Mouse (Mus musculus) adrenal gland, postnatal 10 days (tissue): ENCODE results near the gene Pafah2. TPM values are rescaled to one million over a fixed set of nuclear protein-coding genes. Genes with fewer than 3 reads are reported as not detected.

ENCODE experiments used
- DNase-seq: peaks from one replicate; pipeline ENCODE4 v3.0.0; 2021; ENCODE audit warnings: mixed read lengths
- long read RNA-seq, 2 experiments: library from polyadenylated mRNA; stranded (forward); transcript quantifications; one replicate each; pipeline ENCODE4 v2.0.0; 2021
- total RNA-seq, 2 experiments: library from RNA; stranded (reverse); gene quantifications; 2 replicates each; pipeline ENCODE4 v1.2.3; 2021

The Pafah2 gene
- total RNA-seq: 10 to 100 TPM; 20.8 to 22.1 TPM
- long read RNA-seq, experiment 1, transcript Pafah2-201 (11 exons, 2,248 nt): major isoform, 13 of 31 reads
- long read RNA-seq, experiment 1, partial matches to known transcripts: 4 of 31 reads
- long read RNA-seq, experiment 1, other reads (novel, unspliced or antisense): 13 of 31 reads
- long read RNA-seq, experiment 2, transcript Pafah2-201 (11 exons, 2,248 nt): major isoform, 14 of 19 reads
- long read RNA-seq, experiment 2, partial matches to known transcripts: 2 of 19 reads
- long read RNA-seq, experiment 2, other reads (novel, unspliced or antisense): 3 of 19 reads

- peak; percentile 94 for DNase-seq
Measured at GRCm38 (mm10) chr4:134395977-134396825, at the start of gene Pafah2. TSS of gene Pafah2 (plus strand) at chr4:134396320.

DNA sequence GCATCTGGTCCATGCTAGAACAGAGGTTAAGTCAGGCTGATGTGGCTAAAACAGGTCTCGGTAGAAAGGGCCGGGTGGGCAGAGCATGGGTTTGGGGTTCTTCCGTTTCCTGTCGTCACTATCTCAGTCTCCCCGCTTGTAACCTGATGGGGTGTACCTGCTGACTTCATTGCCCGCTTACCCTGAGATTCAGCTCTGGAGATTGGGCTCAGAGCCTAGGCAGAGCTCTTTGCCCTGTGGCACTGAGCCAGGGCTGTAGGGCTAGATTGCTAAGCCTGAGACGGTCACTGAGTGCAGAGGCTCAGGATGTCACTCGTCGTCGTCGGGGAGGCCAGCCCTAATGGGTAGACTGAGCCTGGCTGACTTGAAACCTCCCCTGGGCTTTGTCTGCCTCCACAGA is 48.0 kb upstream of the Pafah2 start:
- DNase-seq: peak; percentile 62

DNA sequence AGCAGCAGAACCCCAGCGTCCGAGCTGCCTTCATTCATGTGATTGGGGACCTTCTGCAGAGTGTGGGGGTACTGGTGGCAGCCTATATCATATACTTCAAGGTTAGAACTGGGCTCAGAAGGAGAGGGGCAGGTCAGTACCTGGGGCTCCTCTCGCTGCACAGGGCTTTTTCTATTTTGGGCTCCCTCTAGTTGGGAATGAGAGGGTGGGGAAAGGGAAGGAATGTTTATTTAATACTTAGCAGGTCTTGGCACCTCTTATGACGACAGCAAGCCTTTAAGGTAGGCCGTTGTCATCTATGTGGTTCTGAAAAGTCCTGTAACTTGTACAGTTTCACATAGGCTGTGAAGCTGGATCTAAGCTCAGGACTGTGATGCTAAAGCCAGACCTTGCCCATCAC is 47.6 kb upstream of the Pafah2 start:
- DNase-seq: no peak

- no peak for DNase-seq
Measured at GRCm38 (mm10) chr4:134349829-134350228, 46.3 kb upstream of the Pafah2 start.

GRCm38 (mm10) chr4:134350641-134351040 is 45.5 kb upstream of the Pafah2 start:
- no peak for DNase-seq

DNA sequence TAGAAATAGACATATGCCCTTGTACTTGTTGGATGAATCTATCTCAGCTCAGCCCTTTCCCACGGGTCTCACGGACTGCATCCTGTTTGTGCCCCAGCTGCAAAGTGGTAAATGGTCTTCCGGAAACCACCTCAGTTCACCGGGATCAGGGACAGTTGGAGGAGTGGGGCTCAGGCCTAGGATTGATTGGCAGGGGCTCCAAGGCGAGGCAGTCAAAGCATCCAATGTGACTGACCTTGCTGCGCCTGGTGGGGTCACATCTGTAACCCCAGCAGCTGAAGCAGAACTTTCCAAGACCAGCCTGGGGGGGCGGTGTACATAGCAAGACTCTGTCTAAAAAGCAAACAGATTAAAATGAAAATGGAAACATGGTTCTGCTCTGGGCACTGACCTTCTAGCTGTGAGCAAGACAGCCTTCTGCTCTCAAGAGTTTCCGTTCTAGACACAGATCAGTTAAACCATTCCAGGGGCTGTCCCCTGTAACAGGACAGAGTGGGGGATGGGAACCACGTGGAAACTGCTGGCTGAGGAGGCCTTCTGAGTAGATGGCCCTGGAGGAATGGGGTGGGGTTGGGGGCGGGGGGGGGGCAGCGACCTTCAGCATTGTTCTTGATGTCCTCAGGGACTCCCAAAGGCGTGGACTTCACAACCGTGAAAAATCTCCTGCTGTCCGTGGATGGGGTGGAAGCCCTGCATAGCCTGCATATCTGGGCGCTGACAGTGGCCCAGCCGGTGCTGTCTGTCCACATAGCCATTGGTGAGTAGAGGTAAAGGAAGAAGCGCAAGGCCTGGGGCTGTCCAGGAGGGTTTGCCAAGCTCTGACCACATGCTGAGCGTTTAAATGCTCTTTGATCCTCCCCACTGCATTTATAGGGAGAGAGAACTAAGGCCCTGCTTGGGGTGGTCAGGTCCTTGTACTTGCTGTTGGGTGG is 44.5 kb upstream of the Pafah2 start:
- peak; percentile 64 for DNase-seq

DNA sequence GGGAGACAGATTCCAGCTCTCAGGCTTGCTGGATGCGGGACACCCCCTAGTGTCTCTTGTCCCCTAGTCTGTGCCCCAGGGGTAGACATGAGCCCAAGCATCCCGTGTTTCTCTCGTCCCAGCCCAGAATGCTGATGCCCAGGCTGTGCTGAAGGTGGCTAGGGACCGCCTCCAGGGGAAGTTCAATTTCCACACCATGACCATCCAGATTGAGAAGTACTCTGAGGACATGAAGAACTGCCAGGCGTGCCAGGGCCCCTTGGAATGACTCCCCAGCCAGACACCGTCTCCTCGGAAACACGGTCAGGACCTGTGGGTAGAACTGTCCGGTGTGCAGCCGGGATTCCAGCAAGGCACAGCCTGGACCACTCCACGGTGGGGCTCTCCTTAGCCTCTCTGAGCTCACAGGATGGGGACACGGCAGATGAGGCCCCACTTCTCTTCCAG is 43.8 kb upstream of the Pafah2 start:
- no peak for DNase-seq

- no peak for DNase-seq
Measured at GRCm38 (mm10) chr4:134352929-134353328, 43.2 kb upstream of the Pafah2 start.

GRCm38 (mm10) chr4:134353527-134354409 is 42.4 kb upstream of the Pafah2 start:
- DNase-seq: peak; percentile 43

DNA sequence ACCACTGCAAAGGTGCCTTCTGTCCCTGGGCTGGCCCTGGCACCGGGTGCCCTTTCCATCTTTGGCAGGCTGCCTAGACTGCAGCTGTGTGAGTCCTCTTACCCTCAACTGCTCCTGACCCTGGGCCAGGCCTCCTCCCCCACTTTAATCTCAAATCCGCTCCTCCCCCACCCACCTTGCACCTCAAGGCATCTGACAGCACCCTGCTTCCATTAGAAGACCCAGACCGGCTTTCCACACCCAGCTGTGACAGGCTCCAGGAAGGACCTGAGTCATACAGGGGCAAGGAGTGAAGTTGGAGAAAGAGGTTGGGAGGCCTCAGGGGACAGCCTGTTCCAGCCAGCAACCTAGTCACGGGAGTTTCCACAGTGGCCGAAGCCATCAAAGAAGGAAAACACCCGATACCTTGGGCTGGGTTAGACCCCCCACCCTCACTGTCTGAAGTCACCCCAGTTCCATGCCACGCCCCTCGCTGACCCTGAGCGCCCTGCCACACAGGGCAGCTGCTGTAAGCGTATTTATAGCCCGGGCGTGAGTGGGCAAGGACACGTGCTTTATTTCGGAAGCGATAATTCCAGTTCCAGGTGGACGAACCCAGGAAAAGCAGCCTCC is 40.2 kb upstream of the Pafah2 start:
- DNase-seq: peak; percentile 89

GRCm38 (mm10) chr4:134356591-134357460 is 39.3 kb upstream of the Pafah2 start:
- DNase-seq: peak; percentile 87

DNA sequence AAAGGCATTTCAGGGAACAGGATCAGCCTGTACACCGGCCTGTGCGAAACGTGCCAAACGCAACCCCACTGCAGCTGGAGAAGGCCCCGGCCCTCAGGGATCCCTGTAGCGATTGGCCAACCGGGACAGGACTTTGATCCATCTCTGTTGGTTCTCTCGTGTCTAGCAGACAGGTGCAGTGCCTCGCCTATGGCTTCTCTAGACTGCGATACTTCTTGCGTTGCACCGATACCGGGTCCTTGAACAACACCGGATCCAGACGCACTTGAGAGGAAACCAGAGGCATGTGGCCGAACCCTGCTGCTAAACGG is 38.7 kb upstream of the Pafah2 start:
- no peak for DNase-seq

- no peak for DNase-seq
Measured at GRCm38 (mm10) chr4:134359649-134360048, 36.5 kb upstream of the Pafah2 start.

DNA sequence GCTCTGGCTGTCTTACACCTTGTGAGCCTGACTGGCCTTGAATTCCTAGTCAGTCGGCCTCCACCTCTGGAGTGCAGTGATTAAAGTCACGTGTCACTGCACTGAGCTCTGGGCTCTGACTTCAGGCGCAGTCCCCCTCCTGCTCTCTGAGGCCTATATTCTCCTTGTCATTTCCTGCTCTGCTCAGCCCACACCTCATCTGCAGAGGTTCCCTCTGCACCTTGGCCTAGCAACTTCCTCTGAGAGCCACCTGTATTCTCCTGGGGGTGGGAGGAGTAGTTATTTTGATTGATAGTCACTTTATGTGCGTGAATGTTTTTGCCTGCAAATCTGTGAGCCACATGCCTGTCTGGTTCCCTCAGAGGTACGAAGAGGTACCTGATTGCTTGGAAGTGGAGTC is 34.9 kb upstream of the Pafah2 start:
- no peak for DNase-seq

DNA sequence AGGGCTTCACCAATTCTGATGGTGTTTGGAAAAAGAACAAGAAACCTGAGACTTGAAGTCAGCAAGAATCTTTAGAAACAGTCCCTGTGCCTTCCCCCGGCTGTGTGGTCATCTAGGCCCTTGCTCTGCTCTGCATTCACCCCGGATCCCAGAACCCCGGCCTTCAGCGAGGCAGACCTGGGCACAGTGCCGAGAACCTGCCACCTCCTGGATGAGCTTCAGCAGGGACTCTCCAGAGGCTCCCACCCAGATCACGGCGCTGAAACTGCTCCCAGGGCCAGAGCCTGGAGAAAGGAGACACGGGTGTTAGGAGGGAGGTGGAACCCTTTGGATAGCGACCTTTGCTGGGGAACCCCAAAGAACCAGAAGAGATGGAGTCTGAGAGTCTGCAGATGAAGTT is 34.0 kb upstream of the Pafah2 start:
- peak; percentile 84 for DNase-seq

DNA sequence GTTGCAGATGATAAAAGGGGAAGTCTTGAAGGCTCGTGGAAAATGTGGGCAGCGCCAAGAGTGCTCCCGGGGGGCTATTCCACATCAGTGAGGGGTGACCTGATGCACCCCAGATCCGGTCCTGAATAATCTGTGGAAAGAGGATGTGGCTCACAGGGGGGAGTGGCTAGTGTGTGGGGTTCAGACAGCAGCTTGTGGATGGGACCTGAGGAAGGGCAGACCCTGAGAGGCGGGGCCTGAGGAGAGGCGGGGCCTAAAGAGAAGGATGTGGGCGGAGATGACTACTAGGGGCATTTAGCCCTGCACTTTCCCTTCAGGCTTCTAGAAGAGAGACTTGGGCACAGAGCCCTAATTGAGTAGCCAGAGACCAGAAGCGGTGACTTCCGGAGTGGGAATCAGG is 33.5 kb upstream of the Pafah2 start:
- DNase-seq: peak; percentile 62

GRCm38 (mm10) chr4:134365280-134365679 is 30.8 kb upstream of the Pafah2 start:
- no peak for DNase-seq

- DNase-seq: no peak
Measured at GRCm38 (mm10) chr4:134370649-134371221, 25.4 kb upstream of the Pafah2 start.

GRCm38 (mm10) chr4:134371316-134371855 is 24.7 kb upstream of the Pafah2 start:
- DNase-seq: no peak
